Mouse (Mus musculus) layer of hippocampus, postnatal 14 days (tissue): ENCODE results near the gene Fstl4. TPM values are rescaled to one million over a fixed set of nuclear protein-coding genes. Genes with fewer than 3 reads are reported as not detected.

Experiments used
- DNase-seq, 2 experiments: peaks; one replicate each; pipeline ENCODE4 v3.0.0; 2021 to 2022; ENCODE audit warnings: low spot score in 2 of 2, mixed read lengths in 1 of 2
- long read RNA-seq, 2 experiments: library from polyadenylated mRNA; stranded (forward); transcript quantifications; one replicate each; pipeline ENCODE4 v2.0.0; 2021
- total RNA-seq, 2 experiments: library from RNA; stranded (reverse); gene quantifications; 2 replicates each; pipeline ENCODE4 v1.2.3; 2021

Fstl4 gene
- 10 to 100 TPM; 14.4 to 14.8 TPM for total RNA-seq
- long read RNA-seq, experiment 1, full-length matches to known transcripts, result 2 of 3 reads
- long read RNA-seq, experiment 1, partial matches to known transcripts, result 0 of 3 reads
- long read RNA-seq, experiment 1, other reads (novel, unspliced or antisense), result 1 of 3 reads
- long read RNA-seq, experiment 2, full-length matches to known transcripts, result 2 of 5 reads
- long read RNA-seq, experiment 2, partial matches to known transcripts, result 0 of 5 reads
- long read RNA-seq, experiment 2, other reads (novel, unspliced or antisense), result 3 of 5 reads

DNA sequence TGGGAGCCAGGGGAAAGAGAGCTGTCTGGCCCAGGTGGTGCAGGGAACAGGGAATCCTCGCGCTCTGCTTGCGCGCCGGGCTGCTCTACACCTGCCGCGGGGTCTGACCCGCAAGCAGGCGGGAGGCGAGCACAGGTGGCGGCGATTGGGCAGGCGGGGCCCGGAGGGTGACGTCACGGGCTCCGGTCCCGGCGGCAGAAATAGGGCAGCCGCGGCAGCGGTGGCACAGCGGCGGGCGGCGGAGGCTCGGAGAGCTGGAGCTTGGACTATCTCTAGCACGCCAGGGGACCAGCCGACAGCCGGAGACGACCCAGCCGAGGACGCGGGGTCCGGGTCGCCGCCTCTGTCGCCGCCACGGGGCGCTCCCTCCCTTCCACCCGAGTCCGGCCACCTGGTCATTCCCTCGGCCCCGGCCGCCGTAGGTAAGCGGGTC, at the start of gene Fstl4:
Fstl4 (plus strand) TSS at position 174 of the 433 bp plus-strand sequence.
- DNase-seq, result peak in 1 of 2 experiments; percentile 28

DNA sequence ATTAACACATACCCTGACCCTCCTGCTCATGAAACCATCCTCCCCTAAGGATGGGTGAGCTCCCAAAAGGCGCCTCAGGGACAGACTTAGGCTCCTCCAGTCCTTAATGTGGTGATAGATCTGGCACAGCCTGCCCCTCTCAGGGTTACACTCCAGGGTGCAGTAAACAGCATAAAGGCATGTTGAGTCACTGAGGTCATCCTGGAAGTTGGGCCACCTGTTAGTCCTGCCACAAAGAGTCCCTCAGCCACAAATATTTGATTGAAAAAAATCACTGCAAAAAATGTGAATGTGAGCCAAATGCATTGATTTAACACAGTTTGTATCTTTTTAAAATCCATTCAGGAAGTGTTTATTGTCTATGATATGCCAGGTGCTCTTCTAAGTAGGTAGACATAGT, 45.9 kb upstream of the Fstl4 start:
- DNase-seq, result no peak

DNA sequence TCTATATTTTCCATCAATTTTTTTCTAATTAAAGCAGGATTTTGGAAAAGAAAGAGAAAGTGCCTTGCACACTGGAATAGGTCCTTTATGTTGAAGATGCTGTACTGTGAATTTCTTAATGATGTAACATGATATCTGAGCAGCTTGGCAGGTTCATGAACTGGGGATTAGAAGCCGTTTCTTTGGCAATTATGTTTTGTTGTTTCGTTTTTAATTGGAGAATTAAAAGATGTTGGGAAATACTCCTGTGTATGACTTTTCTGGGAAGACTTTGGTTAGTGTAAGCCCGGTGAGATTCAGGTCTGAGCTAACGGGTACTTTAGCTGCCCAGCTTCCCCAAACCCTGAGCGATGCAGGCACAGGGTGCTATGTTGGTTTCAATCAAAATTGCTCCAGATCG, 43.3 kb upstream of the Fstl4 start:
- no peak for DNase-seq

DNA sequence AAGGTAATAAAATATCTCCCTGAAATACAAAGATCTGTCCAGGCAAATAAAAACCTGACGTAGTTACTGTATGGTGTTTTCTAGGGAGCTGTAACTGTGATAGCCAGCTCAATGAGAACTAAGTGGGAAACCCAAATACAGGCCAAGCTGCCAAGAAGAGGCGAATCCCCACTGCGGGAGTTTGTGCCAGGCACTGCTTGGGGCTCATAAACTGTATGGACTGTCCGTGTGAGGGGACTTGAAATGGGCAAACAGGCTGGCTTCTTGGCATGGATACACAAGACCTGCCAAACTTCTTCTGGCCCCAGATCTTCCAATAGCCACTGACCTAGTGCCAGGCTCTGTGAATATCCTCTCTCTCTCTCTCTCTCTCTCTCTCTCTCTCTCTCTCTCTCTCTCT, 41.7 kb upstream of the Fstl4 start:
- DNase-seq, result no peak

DNA sequence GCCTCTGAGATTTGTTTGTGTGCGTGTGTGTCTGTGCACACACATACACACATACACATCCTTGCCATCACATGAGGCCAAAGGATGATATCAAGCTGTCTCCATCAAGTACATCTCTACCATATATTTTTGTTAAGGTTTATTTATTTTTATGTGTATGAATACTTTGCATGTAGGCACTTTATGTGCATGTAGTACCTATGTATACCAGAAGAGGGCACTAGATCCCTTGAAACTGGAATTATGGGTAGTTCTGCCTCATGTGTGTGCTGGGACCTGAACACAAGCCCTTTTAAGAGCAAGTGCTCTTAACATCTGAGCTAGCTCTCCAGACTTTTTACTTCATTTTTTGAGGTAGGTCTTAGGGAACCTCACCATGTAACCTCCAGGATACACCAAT, 38.4 kb upstream of the Fstl4 start:
- DNase-seq, result no peak

DNA sequence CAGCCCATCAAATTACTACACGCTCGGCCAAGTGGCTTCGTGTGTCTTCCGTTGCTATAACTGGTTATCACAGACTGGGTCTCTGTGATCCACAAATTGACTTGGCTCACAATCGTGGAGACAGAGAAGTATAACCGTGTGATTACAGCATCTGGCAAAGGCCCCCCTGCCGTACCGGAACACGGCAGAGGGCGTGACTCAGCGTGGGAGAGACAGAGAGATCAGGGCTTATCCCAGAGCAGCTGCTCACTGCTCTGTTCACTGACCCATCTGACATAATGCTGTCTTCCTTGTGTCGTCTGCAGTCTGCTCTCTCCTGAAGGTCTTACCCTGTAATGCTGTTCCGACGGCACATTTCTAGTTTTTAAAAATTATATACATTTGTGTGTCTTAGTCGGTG, 36.0 kb upstream of the Fstl4 start:
- no peak for DNase-seq

DNA sequence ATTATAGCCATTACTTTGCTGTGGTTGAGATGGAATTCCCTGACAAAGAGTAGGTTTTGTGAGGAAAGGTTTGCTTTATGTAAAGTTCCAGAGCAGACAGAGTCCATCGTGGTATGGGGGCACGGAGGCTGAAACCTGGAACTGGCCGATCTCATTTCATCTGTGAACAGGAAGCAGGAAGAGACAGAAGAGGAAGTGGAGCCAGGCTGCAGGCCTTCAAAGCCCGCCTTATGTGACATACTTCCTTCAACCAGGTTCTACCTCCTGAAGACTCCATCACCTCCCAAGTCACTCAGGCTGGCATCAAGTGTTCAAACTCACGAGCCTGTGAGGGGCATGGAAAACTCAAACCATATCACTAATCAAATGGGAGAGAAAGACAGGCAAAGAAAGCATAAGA, 34.5 kb upstream of the Fstl4 start:
- DNase-seq, result no peak

DNA sequence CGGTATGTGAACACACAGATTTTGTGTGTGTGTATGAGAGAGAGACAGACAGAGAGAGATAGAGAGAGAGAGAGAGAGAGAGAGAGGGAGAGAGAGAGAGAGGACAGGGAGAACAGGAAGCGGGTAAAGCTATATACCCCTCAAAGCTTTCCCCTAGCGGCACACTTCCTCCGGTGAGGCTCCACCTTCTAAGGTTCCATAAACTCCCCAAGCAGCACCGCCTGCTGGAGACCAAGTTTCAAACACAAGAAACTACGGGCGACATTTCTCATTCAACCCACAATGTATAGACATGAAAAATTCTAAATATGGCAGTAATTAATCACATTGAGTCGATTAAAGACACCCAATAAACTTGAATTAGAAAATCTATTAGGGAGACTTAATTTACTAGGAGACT, 32.5 kb upstream of the Fstl4 start:
- DNase-seq, result no peak

DNA sequence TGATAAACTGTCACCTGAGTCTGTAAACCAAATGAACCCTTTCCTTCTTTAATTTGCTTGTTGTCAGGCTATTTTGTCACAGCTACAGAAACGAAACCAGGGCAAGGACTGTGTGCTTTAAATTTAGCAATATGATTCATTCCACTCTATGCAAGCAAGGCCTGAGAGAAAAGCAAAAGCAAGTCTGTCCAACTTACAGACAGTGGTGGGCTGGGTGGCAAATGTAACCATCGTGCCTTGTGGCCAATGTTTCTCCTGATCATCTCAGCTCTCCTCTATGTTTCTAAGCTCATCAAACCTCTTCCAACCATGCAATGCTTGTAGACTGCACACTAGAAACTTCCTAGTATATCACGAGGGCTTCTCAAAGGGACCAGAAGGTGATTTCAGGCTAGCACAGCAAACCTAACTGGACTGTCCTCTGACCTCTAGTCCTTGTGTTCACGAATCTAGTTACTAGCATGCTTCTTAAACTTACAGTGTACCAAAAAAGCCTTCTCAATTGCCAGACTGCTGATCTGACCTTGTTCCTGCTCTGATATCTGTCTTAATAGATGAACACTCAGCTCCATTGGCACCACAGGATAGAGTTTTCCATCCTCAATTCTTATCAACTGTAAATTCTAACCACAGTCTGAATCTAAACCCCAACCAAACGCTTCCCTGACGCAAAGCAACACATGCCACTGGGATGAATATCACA, 29.8 kb upstream of the Fstl4 start:
- no peak for DNase-seq

DNA sequence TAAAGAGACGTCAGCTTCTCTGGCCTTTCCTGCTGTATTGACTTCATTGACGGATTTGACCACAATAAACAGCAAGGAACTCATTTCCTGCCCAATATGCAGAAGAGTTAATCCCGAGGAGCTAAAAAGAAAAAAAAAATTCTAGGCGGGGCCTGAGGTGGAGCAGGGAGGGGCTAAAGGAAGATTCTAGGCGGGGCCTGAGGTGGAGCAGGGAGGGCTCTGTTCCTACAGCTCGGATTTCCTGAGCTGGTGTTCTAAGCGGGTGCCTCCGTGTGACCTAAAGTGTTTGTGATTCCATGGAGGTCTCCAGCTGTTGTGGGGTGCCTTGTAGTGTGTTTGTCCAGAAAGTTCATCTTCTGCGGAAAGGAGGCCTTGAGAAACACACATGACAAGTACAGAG, 25.2 kb upstream of the Fstl4 start:
- DNase-seq, result no peak

DNA sequence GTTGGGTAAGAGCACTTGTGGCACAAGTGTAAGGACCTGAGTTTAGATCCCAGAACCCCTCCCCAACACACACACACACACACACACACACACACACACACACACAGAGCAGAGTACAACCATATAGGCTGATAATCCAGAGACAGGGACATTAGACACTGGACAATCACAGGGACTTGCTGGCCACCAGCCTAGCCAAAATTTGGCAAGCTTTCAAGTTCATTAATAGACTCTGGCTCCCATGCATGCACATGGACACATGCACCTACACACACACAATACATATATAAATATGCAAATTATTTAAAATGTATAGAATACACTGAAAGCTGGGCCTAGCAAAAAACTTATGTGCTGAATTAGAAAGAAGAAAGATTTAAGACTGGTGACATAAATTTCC, 24.0 kb upstream of the Fstl4 start:
- DNase-seq, result no peak

DNA sequence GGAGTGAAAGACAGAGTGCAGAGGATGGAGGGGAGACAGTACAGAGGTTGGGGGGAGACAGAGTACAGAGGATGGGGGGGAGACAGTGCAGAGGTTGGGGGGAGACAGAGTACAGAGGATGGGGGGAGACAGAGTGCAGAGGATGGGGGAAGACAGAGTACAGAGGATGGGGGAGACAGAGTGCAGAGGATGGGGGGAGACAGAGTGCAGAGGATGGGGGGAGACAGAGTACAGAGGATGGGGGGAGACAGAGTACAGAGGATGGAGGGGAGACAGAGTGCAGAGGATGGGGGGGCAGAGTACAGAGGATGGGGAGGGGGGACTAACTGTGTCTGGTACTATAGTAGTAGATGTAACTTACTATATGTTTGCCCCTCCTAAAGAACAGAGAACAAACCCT, 20.5 kb upstream of the Fstl4 start:
- DNase-seq, result no peak

DNA sequence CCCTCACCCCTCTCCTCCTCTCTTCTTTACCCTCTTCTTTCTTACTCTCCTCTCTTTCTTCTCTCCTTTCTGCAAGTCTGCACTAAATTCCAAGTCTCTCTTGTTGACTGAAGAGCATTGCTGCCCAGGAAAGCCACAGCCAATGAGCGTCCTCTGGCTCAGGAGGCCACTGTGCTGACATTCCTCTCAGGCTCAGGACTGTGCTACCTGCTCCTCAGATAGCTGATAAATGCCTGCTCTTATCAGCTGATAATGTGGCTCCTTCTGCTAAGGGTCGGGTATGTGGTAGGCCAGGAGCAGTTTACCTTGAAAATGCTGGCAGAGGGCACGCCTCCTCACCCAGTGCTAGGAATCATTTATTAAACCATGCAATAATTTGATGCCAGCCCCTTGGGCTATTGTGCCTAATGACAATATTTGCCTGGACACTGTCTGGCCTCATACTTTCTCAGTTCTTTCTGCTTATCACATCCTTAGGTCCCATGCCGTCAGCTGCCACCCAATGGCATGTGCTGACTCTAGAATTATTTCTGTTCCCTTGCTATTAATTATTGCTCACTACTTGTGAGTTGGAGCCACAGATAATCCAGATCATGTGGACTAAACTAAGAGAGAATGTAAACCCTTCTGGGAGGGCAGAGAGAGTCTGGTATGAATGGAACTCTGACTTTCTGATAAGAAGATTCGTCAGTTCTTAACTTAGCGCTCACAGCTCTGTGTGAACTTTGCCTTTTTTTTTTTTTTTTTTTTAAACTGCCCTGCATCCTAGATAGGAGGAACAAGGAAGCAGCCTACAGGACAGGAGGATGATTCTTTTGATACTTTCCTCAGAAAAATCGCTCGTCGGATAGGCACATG, 19.6 kb upstream of the Fstl4 start:
- DNase-seq, result no peak

DNA sequence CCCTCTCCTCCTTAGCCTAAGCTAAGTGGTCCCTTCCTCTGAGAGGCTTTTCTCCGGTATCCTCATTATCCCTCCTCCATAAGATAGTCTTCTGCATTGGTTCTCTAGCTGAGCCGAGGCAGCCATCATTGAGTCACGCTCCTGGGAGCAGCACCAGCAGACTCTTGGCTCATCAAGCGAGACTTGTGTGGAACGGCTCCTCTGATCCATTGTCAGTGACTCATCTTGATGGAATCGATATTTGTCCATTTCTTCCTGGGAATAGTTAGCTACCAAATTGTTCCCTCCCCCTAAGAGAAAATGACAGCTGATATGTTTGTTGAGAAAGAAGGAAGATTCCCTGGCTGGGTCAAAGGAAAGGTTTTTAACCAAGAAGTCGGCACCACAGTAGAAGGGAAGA, 17.2 kb upstream of the Fstl4 start:
- DNase-seq, result no peak

DNA sequence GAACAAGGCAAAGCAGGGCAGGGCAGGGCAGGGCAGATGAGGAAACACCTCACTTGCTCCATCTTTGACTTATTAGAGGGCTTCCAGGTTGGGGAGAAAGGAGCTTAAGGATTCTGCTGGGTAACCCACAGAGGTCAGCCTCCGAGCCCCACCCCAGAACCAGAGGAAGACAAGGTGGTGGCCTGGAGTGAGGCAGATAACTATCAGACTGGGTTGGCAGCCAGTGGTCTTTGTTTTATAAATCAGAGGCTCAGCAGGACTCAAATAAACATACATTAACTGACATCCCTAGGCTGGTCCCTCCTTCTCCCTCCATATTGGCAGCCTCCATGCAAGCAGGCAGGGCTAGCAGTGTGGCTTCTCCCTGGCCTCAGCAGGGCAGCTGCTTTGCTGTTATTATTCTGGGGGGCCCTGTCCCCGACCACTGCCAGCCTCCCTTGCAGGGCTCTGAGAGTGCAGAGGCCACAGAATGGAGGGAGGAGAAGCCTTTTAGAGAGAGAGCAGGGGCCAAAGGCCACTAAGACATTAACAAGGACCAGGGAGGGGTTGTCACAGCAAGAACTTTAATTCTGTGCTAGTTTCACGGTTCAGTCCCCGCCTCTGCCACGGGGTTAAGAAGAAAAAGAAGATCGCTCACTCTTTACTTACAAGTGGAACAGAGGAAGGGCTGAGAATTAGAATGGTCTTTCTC, 16.5 kb upstream of the Fstl4 start:
- DNase-seq, result no peak

DNA sequence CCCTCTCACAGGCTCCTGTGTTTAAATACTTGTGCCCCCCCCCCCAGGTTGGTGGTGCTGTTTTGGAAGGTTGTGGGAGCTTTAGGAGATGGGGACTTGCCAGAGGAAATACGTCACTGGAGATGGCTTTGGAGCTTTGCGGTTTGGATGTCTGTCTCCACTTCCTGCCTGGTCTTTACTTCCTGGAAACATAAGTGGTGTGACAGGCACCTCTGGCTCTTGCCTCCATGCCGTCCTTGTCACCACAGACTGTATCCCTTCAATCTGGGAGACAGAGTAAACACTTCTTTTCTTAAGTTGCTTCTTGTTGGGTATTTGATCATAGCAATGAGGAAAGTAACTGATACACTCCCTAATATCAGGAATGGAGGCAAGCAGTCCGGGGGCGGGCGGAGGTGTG, 14.4 kb upstream of the Fstl4 start:
- DNase-seq, result no peak

DNA sequence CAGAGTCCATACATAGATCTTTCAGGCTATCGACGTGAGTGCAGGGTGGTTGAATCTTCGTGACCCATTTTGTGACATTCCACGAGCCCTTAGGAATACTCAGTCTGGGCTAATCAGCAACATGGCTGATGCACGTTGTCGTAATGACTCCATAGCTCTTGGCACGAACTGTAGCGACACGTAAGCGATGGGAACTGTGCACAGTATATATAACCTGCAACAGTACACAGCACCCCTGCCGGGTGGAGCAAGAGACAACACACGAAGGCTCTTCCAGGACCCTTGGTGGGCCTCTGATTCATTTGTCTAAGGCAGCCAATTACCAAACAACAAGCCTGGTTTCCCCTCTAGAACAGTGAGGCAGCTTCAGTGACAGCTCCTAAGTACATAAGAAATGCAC, 11.9 kb upstream of the Fstl4 start:
- no peak for DNase-seq

DNA sequence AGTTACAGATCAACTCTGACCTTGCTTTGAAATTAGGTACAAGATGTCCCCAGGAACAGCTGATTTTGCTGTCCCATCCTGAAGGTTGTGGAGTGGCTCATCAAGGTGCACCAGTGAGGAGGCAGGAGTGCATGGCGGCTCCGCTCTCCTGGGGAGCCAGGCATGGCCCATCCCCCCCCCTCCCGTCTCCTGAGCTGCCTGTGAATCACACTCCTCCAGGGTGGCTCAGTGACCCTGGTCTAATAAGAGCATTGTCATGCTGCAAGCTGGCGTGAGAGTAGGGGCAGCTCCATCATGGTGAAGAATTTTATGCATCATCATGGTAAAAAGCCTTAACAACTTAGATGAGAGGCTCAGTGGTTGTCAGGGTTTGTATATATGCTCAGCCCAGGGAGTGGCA, 11.2 kb upstream of the Fstl4 start:
- DNase-seq, result no peak

DNA sequence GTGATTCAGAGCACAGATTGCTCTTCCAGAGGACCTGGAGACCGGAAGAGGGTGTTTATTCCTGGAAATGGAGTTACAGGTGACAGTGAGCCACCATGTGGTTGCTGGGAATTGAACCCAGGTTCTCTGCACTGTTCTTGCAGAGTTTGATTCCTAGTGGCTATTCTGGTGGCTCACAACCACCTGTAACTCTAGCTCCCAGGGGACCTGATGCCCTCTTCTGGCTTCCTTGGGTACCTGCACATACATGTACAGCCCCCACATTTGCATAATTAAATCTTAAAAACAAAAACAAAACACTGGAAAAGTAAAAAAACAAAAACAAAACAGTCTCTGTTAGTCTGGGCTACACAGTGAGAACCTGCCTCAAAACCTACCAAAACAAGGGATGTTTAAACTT, 2.6 kb upstream of the Fstl4 start:
- DNase-seq, result no peak

DNA sequence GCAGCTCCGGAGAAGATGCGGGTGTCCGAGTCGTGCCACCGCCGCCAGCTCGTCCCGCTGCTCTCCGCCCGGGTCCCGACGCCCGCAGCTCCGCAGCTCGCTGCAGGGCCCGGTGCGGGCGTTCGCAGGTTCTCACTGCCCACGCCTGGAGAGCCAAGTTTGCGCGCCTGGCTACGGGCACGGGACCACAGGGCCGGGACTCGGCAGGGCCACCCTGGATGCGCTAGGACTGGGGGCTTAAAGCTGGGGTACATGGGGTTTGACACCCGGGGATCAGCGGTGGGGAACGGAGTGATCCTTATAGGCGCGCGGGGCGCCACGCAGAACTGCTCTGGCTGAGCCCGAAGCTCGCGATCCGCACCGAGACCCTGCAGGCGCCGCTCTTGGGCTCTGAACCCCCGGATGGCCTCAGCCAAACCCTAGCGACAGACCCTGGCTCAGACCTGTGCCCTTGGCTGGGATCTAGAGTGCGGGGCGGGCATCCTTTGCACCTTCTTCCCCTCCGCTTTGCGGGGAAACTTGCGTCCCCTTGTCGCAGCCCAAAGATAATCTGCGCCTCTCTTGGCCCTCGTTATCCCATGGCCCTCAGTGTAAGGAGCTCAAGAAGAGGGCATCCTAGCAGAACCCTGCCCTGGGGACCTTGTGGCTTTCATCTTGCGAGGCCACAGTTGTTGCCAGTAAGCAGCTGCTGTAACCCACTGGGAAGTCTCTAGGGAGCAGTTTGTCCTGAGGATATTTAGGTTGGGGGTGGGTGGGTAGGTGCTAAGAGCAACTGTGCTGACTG, 652 bp downstream of the Fstl4 start:
- peak in 1 of 2 experiments; percentile 28 for DNase-seq
